ENCODE assay signal across 18 mouse cellular contexts in the genomic region with DNA sequence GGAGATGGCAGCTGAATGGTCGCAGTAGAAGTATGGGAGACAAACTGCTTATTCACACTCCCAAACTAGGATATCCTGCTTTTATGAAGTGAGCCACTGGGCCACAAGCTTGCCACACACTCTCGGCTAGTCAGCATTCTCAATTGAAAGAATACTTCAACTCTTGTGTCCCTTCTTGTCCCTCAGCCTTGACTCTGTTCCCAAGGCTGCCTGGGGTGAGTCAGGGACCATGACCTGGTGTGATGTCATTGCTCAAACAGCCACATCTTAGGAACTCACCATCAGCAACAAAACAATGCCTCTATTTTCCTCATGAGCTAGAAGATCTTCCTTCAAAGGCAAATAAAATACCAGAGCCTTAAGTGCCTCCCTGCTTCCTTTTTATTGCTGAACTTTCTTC.
A peak's percentile ranks its signal among the peaks of the same experiment; 100 is the strongest.
DNase-seq lines count a peak whose midpoint lies in the region; ATAC-seq lines count a peak whose summit lies in the region.
"Had no signal": no experiment of that assay in that cellular context is flagged by ENCODE, and none has a peak within 500 bp of the region (broad histone marks: within the 10 kb centered on the region; RNA-seq: fewer than 3 reads in every experiment).

No protein-coding gene starts in this region.

- ATAC-seq in megakaryocyte-erythroid progenitor cell, adult 5-6 weeks (replicated peaks; ENCODE audit: low FRiP score, low TSS enrichment, poor library complexity, severe bottlenecking): no peak
- ATAC-seq: forebrain, embryonic 16.5 days; inflammation-experienced regulatory T-cells, adult 6 months; intestine, postnatal 0 days had no signal

- peak; percentile 5 for DNase-seq in embryo, embryonic 10 days (ENCODE audit: low spot score)
- no peak for DNase-seq in embryo, embryonic 9.5 days (ENCODE audit: extremely low spot score)
- peak; percentile 24 for DNase-seq in 3T3-L1 (ENCODE audit: low read depth, low spot score)
- peak; percentile 69 for DNase-seq in adrenal gland, adult 8-10 months
- peak; percentile 54 to 76 for DNase-seq in adrenal gland, postnatal 36 days
- DNase-seq in right cerebral cortex, adult 18-20 months: no peak
- no peak for DNase-seq in heart, postnatal 4 days
- DNase-seq: cerebellum, adult 11 months; cerebellum, adult 8-10 months; cerebellum, postnatal 36 days; gastrocnemius, postnatal 10 days; heart, adult 18-20 months; heart, postnatal 14 days; kidney, adult 8-10 months had no signal

Comparison
In these comparisons a context has a peak if more than half of its experiments do, and no peak if none do; other contexts are left out.
1. DNase-seq: peak in embryo, embryonic 10 days (single experiment), 3T3-L1 (single experiment), adrenal gland, adult 8-10 months (single experiment) and adrenal gland, postnatal 36 days (2 of 2); none in embryo, embryonic 9.5 days (single experiment), right cerebral cortex, adult 18-20 months (single experiment) and heart, postnatal 4 days (single experiment).